Mouse (Mus musculus) pancreas, adult 10 weeks (tissue): ENCODE measurements around the gene A930033H14Rik. TPM values are rescaled to one million over a fixed set of nuclear protein-coding genes. Genes with fewer than 3 reads are reported as not detected.

ENCODE experiments used
- polyA plus RNA-seq: library from polyadenylated mRNA; stranded (reverse); fragments of 350-450 nt; fragmentation: Illumina TruSeq; extraction: RNeasy Lipid Tissue Mini Kit (QIAGEN cat#74804); gene quantifications from one replicate; pipeline ENCODE4 v1.2.3, GENCODE M21; 2015; ENCODE audit warnings: low read depth, low replicate concordance; ENCODE audit not compliant: insufficient read depth

The A930033H14Rik gene
- 0.35 TPM for polyA plus RNA-seq

DNA sequence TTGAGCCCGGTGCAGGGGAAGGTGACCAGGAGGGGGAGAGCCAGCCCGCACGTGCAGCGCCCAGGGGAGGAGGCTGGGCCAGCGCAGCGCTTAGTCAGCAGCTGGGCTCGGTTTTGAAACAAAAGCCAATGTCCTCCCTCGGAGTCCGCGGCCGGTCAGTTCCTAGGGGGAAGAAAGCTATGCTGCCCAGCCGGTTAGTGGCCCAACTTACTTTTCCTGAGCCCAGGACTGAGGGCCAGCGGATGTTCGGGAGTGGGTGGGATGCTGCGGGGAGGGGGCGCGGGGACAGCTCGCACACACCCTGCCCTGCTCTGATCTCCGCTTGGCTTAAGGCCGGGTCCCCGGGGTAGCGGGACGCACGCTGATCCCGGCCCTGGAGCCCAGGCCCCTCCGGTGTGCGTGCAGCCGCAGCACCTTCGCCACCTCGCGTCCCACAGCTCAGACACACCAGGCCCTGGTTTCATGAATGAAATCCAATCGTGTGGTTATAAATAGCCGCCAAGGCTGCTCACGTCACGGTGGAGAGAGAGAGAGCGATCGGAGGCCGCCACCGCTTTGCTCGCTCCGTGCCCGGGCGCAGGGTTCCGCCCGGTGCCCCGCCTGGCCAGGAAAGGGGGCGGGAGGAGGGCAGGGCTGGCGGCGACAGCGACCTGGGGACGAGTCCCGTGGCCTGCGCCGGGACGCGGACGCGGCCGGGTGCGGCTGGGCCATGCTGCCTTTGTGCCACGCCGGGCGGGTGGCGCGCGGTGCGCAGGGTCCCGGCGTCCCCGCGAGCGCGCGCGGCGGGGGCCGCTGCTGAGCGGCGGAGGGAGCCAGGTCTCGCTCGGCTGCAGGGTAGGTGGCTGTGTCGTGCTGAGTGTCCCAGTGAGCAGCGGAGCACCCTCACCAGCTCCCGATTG, at the start of gene A930033H14Rik:
A930033H14Rik (minus strand) TSS at position 557 of the 899 bp plus-strand sequence.

Other genes starting within 250 kb of the A930033H14Rik start
- 9.6 TPM for gene Rhobtb1, start 61.7 kb downstream of the A930033H14Rik start, polyA plus RNA-seq
- gene Cdk1, start 139.8 kb upstream of the A930033H14Rik start, polyA plus RNA-seq, result 2.4 TPM
- 6.6 TPM for gene Ank3, start 185.7 kb upstream of the A930033H14Rik start, polyA plus RNA-seq